Mouse (Mus musculus) myocyte (in vitro differentiated cells): ENCODE measurements around the gene Cd300e.

ENCODE experiments used
- CEBPB ChIP-seq: IDR thresholded peaks from 2 replicates; pipeline ENCODE4 v1.6.1; 2011; ENCODE audit warnings: mild to moderate bottlenecking, moderate library complexity; ENCODE audit not compliant: poor library complexity, insufficient read depth, severe bottlenecking
- E2F4 ChIP-seq: IDR thresholded peaks from one replicate; pipeline ENCODE4 v1.6.1; 2011; ENCODE audit warnings: mild to moderate bottlenecking, control low read depth, moderate library complexity; ENCODE audit not compliant: insufficient read depth
- MAX ChIP-seq: IDR thresholded peaks from one replicate; pipeline ENCODE4 v1.6.1; 2011; ENCODE audit warnings: low read depth, mild to moderate bottlenecking, control low read depth
- MYOD1 ChIP-seq, 3 experiments: IDR thresholded peaks; one replicate each; pipeline ENCODE4 v1.6.1; 2011; ENCODE audit warnings: control low read depth in 2 of 3, low read depth in 2 of 3, mild to moderate bottlenecking in 2 of 3, moderate library complexity in 1 of 3; ENCODE audit not compliant: insufficient read length in 2 of 3, control insufficient read depth in 1 of 3
- MYOG ChIP-seq, 3 experiments: IDR thresholded peaks; one replicate each; pipeline ENCODE4 v1.6.1; 2011; ENCODE audit warnings: control low read depth in 2 of 3, low read depth in 2 of 3, mild to moderate bottlenecking in 2 of 3; ENCODE audit not compliant: insufficient read length in 2 of 3, control insufficient read depth in 1 of 3, insufficient read depth in 1 of 3
- POLR2A ChIP-seq: IDR thresholded peaks from one replicate; pipeline ENCODE4 v1.6.1; 2011; ENCODE audit warnings: low read depth, mild to moderate bottlenecking, control low read depth, moderate library complexity; ENCODE audit not compliant: insufficient read length
- POLR2AphosphoS2 ChIP-seq: IDR thresholded peaks from one replicate; pipeline ENCODE4 v1.6.1; 2011; ENCODE audit warnings: low read depth, control low read depth; ENCODE audit not compliant: insufficient read length
- REST ChIP-seq: IDR thresholded peaks from one replicate; pipeline ENCODE4 v1.6.1; 2011; ENCODE audit warnings: mild to moderate bottlenecking, control low read depth, moderate library complexity; ENCODE audit not compliant: insufficient read depth, insufficient read length
- SRF ChIP-seq: IDR thresholded peaks from one replicate; pipeline ENCODE4 v1.6.1; 2011; ENCODE audit warnings: low read depth; ENCODE audit not compliant: control insufficient read depth, insufficient read length
- TCF12 ChIP-seq: IDR thresholded peaks from one replicate; pipeline ENCODE4 v1.6.1; 2011; ENCODE audit warnings: mild to moderate bottlenecking, control low read depth; ENCODE audit not compliant: poor library complexity, insufficient read depth, severe bottlenecking
- TCF3 ChIP-seq: IDR thresholded peaks from one replicate; pipeline ENCODE4 v1.6.1; 2011; ENCODE audit warnings: low read depth, control low read depth; ENCODE audit not compliant: insufficient read length
- USF1 ChIP-seq: IDR thresholded peaks from one replicate; pipeline ENCODE4 v1.6.1; 2011; ENCODE audit warnings: low read depth, mild to moderate bottlenecking, control low read depth, moderate library complexity

GRCm38 (mm10) chr11:115059797-115060196 lies 2.2 kb downstream of the Cd300e start:
- TF ChIP-seq POLR2A, result no peak
- no peak for TF ChIP-seq MYOG (IDR thresholded peaks at IDR 0.05; ENCODE audit: control insufficient read depth in 1 of 3, insufficient read depth in 1 of 3, insufficient read length in 2 of 3, low read depth in 2 of 3)
- no peak for TF ChIP-seq USF1
- TF ChIP-seq CEBPB, result no peak
- no peak for TF ChIP-seq SRF
- TF ChIP-seq E2F4, result no peak
- TF ChIP-seq MAX, result no peak
- TF ChIP-seq TCF12, result no peak
- no peak for TF ChIP-seq POLR2AphosphoS2
- no peak for TF ChIP-seq MYOD1 (IDR thresholded peaks at IDR 0.05; ENCODE audit: control insufficient read depth in 1 of 3, insufficient read length in 2 of 3, low read depth in 2 of 3)
- TF ChIP-seq TCF3, result no peak
- TF ChIP-seq REST, result no peak
